Mouse (Mus musculus) mouse embryonic stem cell (cell line): ENCODE measurements around the gene Lgals3bp.

Source experiments
- in situ Hi-C, 2 experiments: fragments of 300-500 bp; cut with MboI; formaldehyde crosslinking; loops; 1 replicate in 1 of 2; 3 replicates in 1 of 2; pipeline ENCODE4 v1.14.3; 2019 to 2020; ENCODE audit warnings: low sequenced_read_pairs in 2 of 2, low pct_unique_long_range_greater_than_20kb in 1 of 2, mixed read lengths in 1 of 2; ENCODE audit not compliant: unreplicated experiment in 1 of 2

The Lgals3bp gene

GRCm38 (mm10) chr11:118346395-118347096, 55.3 kb downstream of the Lgals3bp start:
- in situ Hi-C loops: no loop called here

GRCm38 (mm10) chr11:118345693-118346092, 56.2 kb downstream of the Lgals3bp start:
- in situ Hi-C loops: no loop called here

- in situ Hi-C loops: no loop called here
Observed at GRCm38 (mm10) chr11:118343629-118344028, 58.3 kb downstream of the Lgals3bp start.
